Mouse (Mus musculus) olfactory bulb, adult 2 months (tissue): ENCODE measurements around the gene Msh5. TPM values are rescaled to one million over a fixed set of nuclear protein-coding genes. Genes with fewer than 3 reads are reported as not detected.
A peak's percentile ranks its signal among the peaks of the same experiment; 100 is the strongest.

Experiments
- H3K27ac ChIP-seq: fragments of 200-500 bp; 2 replicates; pipeline ENCODE4 v1.5.1; 2012; ENCODE audit warnings: low read depth, low read length; ENCODE audit not compliant: insufficient read depth
- H3K4me1 ChIP-seq: fragments of 200-500 bp; 2 replicates; pipeline ENCODE4 v1.6.1; 2012; ENCODE audit warnings: low read length; ENCODE audit not compliant: control insufficient read depth, insufficient read depth
- H3K4me3 ChIP-seq: fragments of 200-500 bp; 2 replicates; pipeline ENCODE4 v1.5.1; 2012; ENCODE audit warnings: mild to moderate bottlenecking, low read depth, low read length, moderate library complexity; ENCODE audit not compliant: insufficient read depth
- CTCF ChIP-seq: fragments of 200-500 bp; IDR thresholded peaks from 2 replicates; pipeline ENCODE4 v1.5.1; 2012; ENCODE audit warnings: low read depth, mild to moderate bottlenecking, low read length, moderate library complexity; ENCODE audit not compliant: insufficient read depth
- POLR2A ChIP-seq: fragments of 200-500 bp; IDR thresholded peaks from 2 replicates; pipeline ENCODE4 v1.6.1; 2012; ENCODE audit warnings: mild to moderate bottlenecking, low read depth, low read length, moderate library complexity; ENCODE audit not compliant: insufficient read depth
- WGBS: fragments of 180-500 bp; shearing (Covaris S2); methylation state at CpG from one replicate; pipeline ENCODE4 v1.1.7; 2018; 5-methylcytosine and 5-hydroxymethylcytosine counted together
- polyA plus RNA-seq: library from polyadenylated mRNA; stranded (reverse); fragments of >200 nt; gene quantifications from 2 replicates; pipeline ENCODE4 v1.2.4, GENCODE M21; 2012; ENCODE audit warnings: low replicate concordance; ENCODE audit not compliant: missing spikeins, insufficient read depth, insufficient read length

The Msh5 gene
- polyA plus RNA-seq, 1 experiment: not detected

GRCm38 (mm10) chr17:35083929-35084497, 37.5 kb upstream of the Msh5 start:
- 80% methylated on average over 3 of the region's 3 CpGs for WGBS
- no peak overlapping the region for H3K27ac ChIP-seq
- no peaks in the 10 kb centered on the region for H3K4me1 ChIP-seq
- H3K4me3 ChIP-seq: no peak overlapping the region
- TF ChIP-seq POLR2A (no peak), CTCF (no peak)

DNA sequence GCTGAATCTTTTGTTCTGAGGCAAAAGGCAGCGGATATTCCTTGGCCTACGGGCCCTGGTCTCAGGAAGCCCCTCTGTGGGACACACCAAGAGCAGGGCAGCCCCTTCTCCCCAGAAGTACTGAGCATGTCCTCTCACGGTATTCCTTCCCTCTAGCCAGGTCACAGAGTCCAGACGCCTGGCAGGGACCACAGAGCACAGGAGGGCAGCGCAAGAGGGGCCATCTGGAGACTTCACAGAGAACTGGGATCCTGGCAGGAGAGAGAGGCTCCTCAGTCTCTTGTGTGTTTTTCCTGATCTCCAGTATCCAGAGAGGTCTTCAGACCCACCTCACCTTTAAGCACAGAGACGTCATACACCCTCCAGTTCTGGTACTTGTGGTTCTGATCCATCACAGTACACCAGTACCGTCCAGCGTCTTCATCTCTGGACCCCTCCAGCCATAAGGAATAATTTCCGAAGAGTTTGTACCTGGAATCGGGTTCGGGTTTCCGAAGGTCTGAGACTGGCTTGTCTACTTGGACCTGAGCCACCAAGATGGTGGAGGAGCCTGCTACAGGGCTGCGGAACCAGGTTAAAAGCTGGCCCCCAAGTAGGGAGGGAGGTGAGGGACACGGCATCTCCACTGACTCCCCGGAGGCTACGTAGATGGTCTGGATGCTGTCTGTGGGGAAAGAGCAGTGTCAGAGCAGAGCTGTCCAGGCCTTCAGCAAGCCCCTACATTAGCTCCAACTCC, 36.5 kb upstream of the Msh5 start:
- H3K4me1 ChIP-seq: peaks cover 2% of the 10 kb centered on the region; the same call in 1 of the 2 replicates
- TF ChIP-seq POLR2A: no peak
- no peak for TF ChIP-seq CTCF
- WGBS: 88% methylated on average over 16 of the region's 16 CpGs
- H3K27ac ChIP-seq: no peak overlapping the region
- no peak overlapping the region for H3K4me3 ChIP-seq

DNA sequence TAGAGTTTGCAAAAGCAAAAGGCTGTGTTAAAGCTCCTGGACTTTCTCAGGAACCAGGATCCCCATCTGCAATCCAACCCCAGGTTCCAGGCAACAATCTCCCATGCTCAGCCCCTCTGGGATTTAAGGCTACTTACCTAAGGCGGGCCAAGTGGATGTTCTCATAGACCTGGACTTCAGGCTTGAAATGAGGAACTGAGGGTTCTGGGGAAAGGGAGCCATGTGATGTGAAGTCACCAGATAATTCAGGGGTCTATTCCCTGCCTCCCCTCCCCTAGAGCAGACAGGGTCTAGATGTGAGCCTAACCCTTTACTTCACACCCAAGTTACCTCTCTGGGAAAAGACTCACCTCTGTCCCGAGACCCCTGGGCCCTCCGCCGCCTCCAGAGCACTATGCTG, 34.2 kb upstream of the Msh5 start:
- H3K4me1 ChIP-seq: peaks cover 10% of the 10 kb centered on the region; the same call in 1 of the 2 replicates
- TF ChIP-seq POLR2A (no peak), CTCF (no peak)
- 77% methylated on average over 4 of the region's 4 CpGs for WGBS
- H3K4me3 ChIP-seq: no peak overlapping the region
- H3K27ac ChIP-seq: no peak overlapping the region

DNA sequence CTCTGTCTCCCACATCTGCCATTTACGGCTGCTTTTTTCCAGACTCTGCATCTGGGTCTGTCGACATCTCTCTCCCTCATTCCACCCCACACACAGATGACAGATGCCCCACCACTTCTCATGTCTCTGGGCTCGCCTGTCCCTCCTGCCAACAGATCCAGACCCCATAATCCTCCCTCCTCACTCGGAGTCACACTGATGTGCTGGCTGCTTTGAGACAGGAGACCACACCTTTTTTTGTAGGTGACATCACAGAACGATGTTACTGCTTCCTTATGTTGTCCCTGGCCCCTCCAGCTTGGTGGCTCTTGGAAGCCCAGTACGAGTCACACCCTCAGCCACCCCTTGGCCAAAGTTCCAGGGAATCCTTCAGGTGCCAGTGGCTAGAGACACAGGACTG, 33.7 kb upstream of the Msh5 start:
- TF ChIP-seq CTCF: no peak
- TF ChIP-seq POLR2A: no peak
- H3K4me1 ChIP-seq: peaks cover 10% of the 10 kb centered on the region; the same call in 1 of the 2 replicates
- WGBS: 61% methylated on average over 6 of the region's 6 CpGs
- H3K27ac ChIP-seq: no peak overlapping the region
- no peak overlapping the region for H3K4me3 ChIP-seq

GRCm38 (mm10) chr17:35079778-35080177, 33.2 kb upstream of the Msh5 start:
- WGBS: 63% methylated on average over 9 of the region's 9 CpGs
- Histone ChIP-seq H3K27ac (no peak overlapping the region), H3K4me3 (no peak overlapping the region), H3K4me1 (peaks cover 10% of the 10 kb centered on the region; the same call in 1 of the 2 replicates)
- TF ChIP-seq POLR2A: no peak
- no peak for TF ChIP-seq CTCF

DNA sequence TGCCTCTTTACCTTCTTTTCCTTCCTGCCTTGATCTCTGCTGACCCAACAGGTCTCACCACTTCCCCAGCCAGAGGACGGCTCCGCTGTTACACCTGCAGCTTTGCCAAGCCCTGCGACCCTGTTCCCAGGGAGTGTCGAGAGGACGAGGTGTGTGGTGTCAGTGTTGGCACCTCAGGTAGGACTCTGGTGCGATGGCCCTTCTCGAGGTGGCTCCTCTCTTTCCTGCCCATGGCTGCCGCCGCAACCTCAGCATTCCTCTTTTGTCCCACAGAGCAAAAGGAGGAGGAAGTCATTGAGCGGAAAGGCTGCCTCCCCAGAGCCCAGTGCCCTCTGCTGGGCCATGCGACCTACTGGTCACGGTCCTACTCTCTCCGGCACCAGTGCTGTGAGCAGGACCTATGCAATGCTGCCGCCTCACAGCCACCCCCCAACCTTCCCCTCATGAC, 31.3 kb upstream of the Msh5 start, which contains the start of gene Ly6g6d:
Gene Ly6g6d, minus strand, starts transcription at position 280 of the 448 bp plus-strand sequence.
- WGBS: 22% methylated on average over 14 of the region's 14 CpGs
- Histone ChIP-seq H3K27ac (no peak within 1 kb of the TSS), H3K4me3 (peak within 1 kb of the TSS; percentile 20), H3K4me1 (peaks cover 10% of the 10 kb centered on the region; the same call in 1 of the 2 replicates)
- TF ChIP-seq POLR2A (no peak), CTCF (no peak)

DNA sequence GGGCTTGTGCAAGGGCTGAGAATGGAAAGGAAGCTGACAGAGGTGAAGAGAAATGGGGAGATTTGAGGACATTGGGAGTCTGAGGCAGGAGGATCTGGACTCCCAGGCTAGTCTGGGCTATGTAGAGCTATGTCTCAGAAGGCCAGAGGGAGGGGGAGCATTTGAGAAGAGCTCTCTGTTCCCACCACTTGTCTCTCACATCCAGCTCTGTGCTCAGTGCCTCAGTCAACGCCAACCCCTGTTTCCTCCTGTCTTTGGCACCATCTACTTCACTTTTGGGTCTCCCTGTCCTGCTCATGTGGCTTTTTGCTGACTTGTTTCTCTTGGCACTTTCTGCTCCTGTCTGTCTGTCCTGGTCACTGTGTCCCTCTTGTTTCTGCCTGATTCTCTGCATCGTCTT, 30.7 kb upstream of the Msh5 start:
- Histone ChIP-seq H3K27ac (no peak overlapping the region), H3K4me1 (peaks cover 10% of the 10 kb centered on the region; the same call in 1 of the 2 replicates), H3K4me3 (peak overlapping the region; percentile 5; the same call in 1 of the 2 replicates)
- TF ChIP-seq CTCF (no peak), POLR2A (no peak)
- WGBS: 25% methylated on average over 2 of the region's 2 CpGs

DNA sequence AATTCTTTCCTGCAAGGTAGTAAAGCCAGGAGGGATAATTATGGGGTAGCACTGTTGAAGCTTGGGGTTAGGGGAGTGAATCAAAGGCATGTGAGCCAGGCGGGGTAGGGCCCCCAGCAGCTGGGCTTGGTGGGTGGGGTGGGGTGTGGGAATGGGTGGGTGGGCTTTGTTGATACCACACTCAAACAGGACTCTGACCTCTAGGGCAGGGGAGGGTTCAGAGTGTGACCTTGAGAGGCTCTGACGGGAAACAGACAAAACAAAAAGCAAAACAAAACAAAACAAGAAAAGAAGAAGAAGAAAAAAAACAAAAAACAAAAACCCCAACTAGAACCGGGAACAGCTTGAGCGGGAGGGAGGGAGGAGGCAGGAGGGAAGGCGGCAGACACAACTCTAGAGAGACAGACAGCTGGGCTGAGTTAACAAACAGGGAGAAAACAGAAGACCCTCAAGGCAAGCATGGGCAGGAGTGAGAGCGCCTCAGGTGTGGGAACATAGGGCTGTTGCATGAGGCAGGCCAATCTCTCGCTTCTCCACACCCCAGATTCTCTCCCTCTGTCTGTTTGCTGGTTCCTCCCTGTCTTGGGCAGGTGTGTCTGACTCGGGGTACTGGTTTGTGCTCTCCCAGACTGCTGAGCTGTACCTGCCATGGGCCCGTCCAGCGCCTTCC, 30.1 kb upstream of the Msh5 start, which contains the start of gene Ly6g6e:
Gene Ly6g6e, plus strand, starts transcription at position 396 of the 670 bp plus-strand sequence.
- Histone ChIP-seq H3K4me1 (peaks cover 10% of the 10 kb centered on the region; the same call in 1 of the 2 replicates), H3K4me3 (peak within 1 kb of the TSS; percentile 20), H3K27ac (no peak within 1 kb of the TSS)
- TF ChIP-seq CTCF (no peak), POLR2A (no peak)
- 45% methylated on average over 10 of the region's 10 CpGs for WGBS

- Histone ChIP-seq H3K4me1 (peaks cover 10% of the 10 kb centered on the region; the same call in 1 of the 2 replicates), H3K4me3 (no peak overlapping the region), H3K27ac (no peak overlapping the region)
- no peak for TF ChIP-seq POLR2A
- TF ChIP-seq CTCF: no peak
- 73% methylated on average over 17 of the region's 17 CpGs for WGBS
Measured at GRCm38 (mm10) chr17:35074097-35074496, 27.6 kb upstream of the Msh5 start.
